ENCODE assay signal across 13 mouse cellular contexts in the genomic region with DNA sequence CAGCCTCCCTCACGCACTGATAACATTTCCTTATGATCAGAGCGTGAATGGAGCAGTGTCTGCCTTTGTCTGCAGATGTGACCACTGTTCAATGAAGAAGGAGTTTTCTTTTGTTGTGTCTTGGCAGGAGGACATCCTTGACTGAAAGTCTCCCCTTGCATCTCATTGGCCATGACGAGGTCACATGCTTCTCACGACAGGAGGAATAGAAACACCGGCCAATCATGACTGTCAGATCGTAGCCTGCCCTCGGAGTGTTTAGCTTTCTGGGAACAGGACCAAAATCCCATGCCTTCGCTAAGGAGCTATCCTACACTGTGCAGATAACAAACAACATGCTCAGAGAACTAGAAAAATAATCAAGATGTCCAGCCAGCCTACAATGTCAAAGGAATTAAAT. TPM values are rescaled to one million over a fixed set of nuclear protein-coding genes. Genes with fewer than 3 reads are reported as not detected.
DNase-seq lines count a peak whose midpoint lies in the region; ATAC-seq and TF ChIP-seq lines count a peak whose summit lies in the region.
"Had no signal": no experiment of that assay in that cellular context is flagged by ENCODE, and none has a peak within 500 bp of the region (broad histone marks: within the 10 kb centered on the region; RNA-seq: fewer than 3 reads in every experiment).

No protein-coding gene starts in this region.

- no peaks in the 10 kb centered on the region for H3K27me3 ChIP-seq in heart, embryonic 10.5 days (ENCODE audit: insufficient read depth, poor library complexity, severe bottlenecking)
- no peaks in the 10 kb centered on the region for H3K27me3 ChIP-seq in lung, postnatal 0 days (replicated peaks; ENCODE audit: insufficient read depth, low read length)
- no peaks in the 10 kb centered on the region for H3K27me3 ChIP-seq in heart, embryonic 14.5 days (ENCODE audit: control insufficient read depth, insufficient read depth, low read length)

- WGBS in heart, embryonic 10.5 days = 66% methylated on average over 8 of the region's 8 CpGs
- WGBS in lung, postnatal 0 days = 28% methylated on average over 8 of the region's 8 CpGs
- 38% methylated on average over 8 of the region's 8 CpGs for WGBS in heart, embryonic 14.5 days

- H3K4me3 ChIP-seq in heart, embryonic 10.5 days = no peak overlapping the region
- no peak overlapping the region for H3K4me3 ChIP-seq in lung, postnatal 0 days (ENCODE audit: low read depth, low read length)
- no peak overlapping the region for H3K4me3 ChIP-seq in heart, embryonic 14.5 days (ENCODE audit: control insufficient read depth in 1 of 2, insufficient read depth in 1 of 2, low read depth in 1 of 2, low read length in 2 of 2)
- H3K4me3 ChIP-seq: erythroblast, embryonic 14.5 days had no signal

- no peak for DNase-seq in heart, embryonic 10.5 days (ENCODE audit: low spot score)
- DNase-seq in heart, adult 9 months (ENCODE audit: low spot score in 2 of 2) = no peak
- DNase-seq in lung, postnatal 0 days (ENCODE audit: low spot score) = peak; percentile 64
- no peak for DNase-seq in lung, adult 18-20 months
- DNase-seq in NIH3T3 (ENCODE audit: low read depth) = peak; percentile 26
- DNase-seq in left cerebral cortex, adult 18-20 months (ENCODE audit: low spot score in 2 of 2) = no peak
- DNase-seq: cerebellum, adult 11 months; gastrocnemius, postnatal 25 days; left cerebral cortex, postnatal 4 days had no signal

- H3K36me3 ChIP-seq in heart, embryonic 10.5 days = no peaks in the 10 kb centered on the region
- no peaks in the 10 kb centered on the region for H3K36me3 ChIP-seq in lung, postnatal 0 days (ENCODE audit: insufficient read depth, low read length)
- no peaks in the 10 kb centered on the region for H3K36me3 ChIP-seq in heart, embryonic 14.5 days (ENCODE audit: control insufficient read depth, insufficient read depth, low read length)

- H3K4me1 ChIP-seq in heart, embryonic 10.5 days = peaks cover 55% of the 10 kb centered on the region
- peaks cover 16% of the 10 kb centered on the region for H3K4me1 ChIP-seq in lung, postnatal 0 days (ENCODE audit: insufficient read depth, low read depth, low read length)
- peaks cover 27% of the 10 kb centered on the region in 2 experiments for H3K4me1 ChIP-seq in heart, embryonic 14.5 days (ENCODE audit: control insufficient read depth in 2 of 2, insufficient read depth in 2 of 2, low read length in 2 of 2)

- H3K4me2 ChIP-seq in lung, postnatal 0 days (replicated peaks; ENCODE audit: low read depth, low read length) = no peak overlapping the region
- H3K4me2 ChIP-seq in heart, embryonic 14.5 days (ENCODE audit: low read length) = no peak overlapping the region

- H3K9ac ChIP-seq in lung, postnatal 0 days (replicated peaks; ENCODE audit: low read depth) = no peak overlapping the region
- H3K9ac ChIP-seq in heart, embryonic 14.5 days (ENCODE audit: low read length) = no peak overlapping the region

- TF ChIP-seq EP300 in lung, postnatal 0 days (IDR thresholded peaks at IDR 0.05) = no peak

- H3K27ac ChIP-seq in heart, embryonic 10.5 days = peak overlapping the region; percentile 83; the same call in 1 of the 2 replicates
- no peak overlapping the region for H3K27ac ChIP-seq in lung, postnatal 0 days (ENCODE audit: low read length)
- peak overlapping the region; percentile 15 to 87; a peak in 2 of 4 replicates for H3K27ac ChIP-seq in heart, embryonic 14.5 days (replicated peaks in 1 of 2; ENCODE audit: control insufficient read depth in 1 of 2, insufficient read depth in 1 of 2, low read depth in 2 of 2, low read length in 2 of 2)
- H3K27ac ChIP-seq: macrophage had no signal

- peak; percentile 23 for ATAC-seq in lung, postnatal 0 days
- peak; percentile 44; the same call in 1 of the 2 replicates for ATAC-seq in heart, embryonic 14.5 days (ENCODE audit: insufficient number of reproducible peaks, insufficient read depth, low FRiP score, low read depth)
- no peak for ATAC-seq in inflammation-experienced regulatory T-cells, adult 6 months

- no peaks in the 10 kb centered on the region for H3K9me3 ChIP-seq in heart, embryonic 10.5 days
- no peaks in the 10 kb centered on the region for H3K9me3 ChIP-seq in lung, postnatal 0 days (ENCODE audit: low read length)
- no peaks in the 10 kb centered on the region for H3K9me3 ChIP-seq in heart, embryonic 14.5 days (ENCODE audit: control insufficient read depth, low read length)

- no peak for TF ChIP-seq CTCF in lung, postnatal 0 days (IDR thresholded peaks at IDR 0.05)

RNA-seq across cellular contexts. Expression of a gene that starts 35.4 kb away (rescaled TPM):
- polyA plus RNA-seq in heart, embryonic 10.5 days (2016; fragmentation: Nextera tagmentation; extraction: Ambion mirVana) = 20.7 and 35.9 TPM in 2 replicates
- polyA plus RNA-seq in lung, postnatal 0 days (2015; fragmentation: Nextera tagmentation; extraction: Ambion mirVana) = 21.6 and 23.8 TPM in 2 replicates
- 14.8 and 17.6 TPM in 2 replicates for polyA plus RNA-seq in heart, embryonic 14.5 days (2014; fragmentation: Nextera tagmentation; extraction: Ambion mirVana)
- total RNA-seq in left cerebral cortex, adult 18-20 months (2021) = 10 to 100 TPM; 23.6 to 27.3 TPM
- 10 to 100 TPM in 1 of 3 experiments, 1 to 10 TPM in 2; 6.0 to 10.3 (median 8.4) TPM for polyA plus RNA-seq in inflammation-experienced regulatory T-cells, adult 6 months (2017; shearing (Covaris generic))

RNA-seq across cellular contexts. Expression of a gene that starts 42.1 kb away (rescaled TPM):
- 4.1 and 6.5 TPM in 2 replicates for polyA plus RNA-seq in heart, embryonic 10.5 days (2016; fragmentation: Nextera tagmentation; extraction: Ambion mirVana)
- polyA plus RNA-seq in lung, postnatal 0 days (2015; fragmentation: Nextera tagmentation; extraction: Ambion mirVana) = 2.5 and 3.3 TPM in 2 replicates
- polyA plus RNA-seq in heart, embryonic 14.5 days (2014; fragmentation: Nextera tagmentation; extraction: Ambion mirVana) = 3.5 and 3.6 TPM in 2 replicates
- total RNA-seq in left cerebral cortex, adult 18-20 months (2021) = 10 to 100 TPM; 17.8 to 19.1 TPM
- 1 to 10 TPM in 2 of 3 experiments, under 1 TPM in 1; 0.98 to 1.8 (median 1.5) TPM for polyA plus RNA-seq in inflammation-experienced regulatory T-cells, adult 6 months (2017; shearing (Covaris generic))
- polyA plus RNA-seq: erythroblast, embryonic 14.5 days had no signal

Comparison
In these comparisons a context has a peak if more than half of its experiments do, and no peak if none do; other contexts are left out.
1. DNase-seq: peak in lung, postnatal 0 days (single experiment) and NIH3T3 (single experiment); none in heart, embryonic 10.5 days (single experiment), heart, adult 9 months (0 of 2), lung, adult 18-20 months (0 of 2) and left cerebral cortex, adult 18-20 months (0 of 2).